Mouse (Mus musculus) CH12.LX (cell line): Measurements from ENCODE around the gene Fryl. TPM values are rescaled to one million over a fixed set of nuclear protein-coding genes. Genes with fewer than 3 reads are reported as not detected.

Experiments
- DNase-seq: peaks from one replicate; pipeline ENCODE4 v3.0.0-alpha.2; 2013; ENCODE audit errors: extremely low read depth
- H3K27ac ChIP-seq: 2 replicates; pipeline ENCODE4 v1.5.1; 2012; ENCODE audit warnings: low read depth, mild to moderate bottlenecking, control low read depth, moderate library complexity; ENCODE audit not compliant: insufficient read depth
- H3K27me3 ChIP-seq: replicated peaks from 2 replicates; pipeline ENCODE3; 2012; ENCODE audit warnings: inconsistent platforms
- H3K36me3 ChIP-seq, 2 experiments: replicated peaks in 1 of 2; 2 replicates each; pipeline versions ENCODE3 to v1.6.1; 2012; ENCODE audit warnings: inconsistent platforms in 1 of 2, low read length in 1 of 2, mild to moderate bottlenecking in 1 of 2, mixed read lengths in 1 of 2, moderate library complexity in 1 of 2; ENCODE audit not compliant: control insufficient read depth in 1 of 2, insufficient read depth in 1 of 2
- H3K4me1 ChIP-seq, 2 experiments: 2 replicates each; pipeline ENCODE4 v1.6.1; 2012; ENCODE audit warnings: inconsistent platforms in 1 of 2, moderate library complexity in 1 of 2; ENCODE audit not compliant: insufficient read depth in 2 of 2, control insufficient read depth in 1 of 2
- H3K4me2 ChIP-seq: 2 replicates; pipeline ENCODE4 v1.6.1; 2012; ENCODE audit warnings: low read depth, mild to moderate bottlenecking, control low read depth; ENCODE audit not compliant: poor library complexity, insufficient read depth, severe bottlenecking
- H3K4me3 ChIP-seq, 3 experiments: fragments of 150-350 bp in 1 of 3; sonication (generic) in 1 of 3; replicated peaks in 1 of 3; 2 replicates each; pipeline versions ENCODE3 to v1.5.1; 2011 to 2012; ENCODE audit warnings: low read depth in 2 of 3, low read length in 2 of 3, mild to moderate bottlenecking in 2 of 3, moderate library complexity in 2 of 3, control low read depth in 1 of 3, improper control_type of control experiment in 1 of 3, inconsistent platforms in 1 of 3, mixed read lengths in 1 of 3; ENCODE audit not compliant: poor library complexity in 1 of 3
- H3K79me2 ChIP-seq: replicated peaks from 2 replicates; pipeline ENCODE4 v1.6.1; 2012; ENCODE audit warnings: mild to moderate bottlenecking, moderate library complexity; ENCODE audit not compliant: control insufficient read depth, poor library complexity, insufficient read depth, severe bottlenecking; ENCODE audit errors: extremely low read depth
- H3K9ac ChIP-seq: 2 replicates; pipeline ENCODE4 v1.6.1; 2012; ENCODE audit warnings: low read depth, mild to moderate bottlenecking, control low read depth, moderate library complexity; ENCODE audit not compliant: insufficient read depth
- H3K9me3 ChIP-seq: replicated peaks from 2 replicates; pipeline ENCODE3; 2012; ENCODE audit warnings: low read length, inconsistent platforms, mixed read lengths
- BHLHE40 ChIP-seq: IDR thresholded peaks from 2 replicates; pipeline ENCODE4 v1.6.1; 2011; ENCODE audit warnings: mild to moderate bottlenecking, low read depth, low read length, improper control_type of control experiment
- CHD1 ChIP-seq: IDR thresholded peaks from 2 replicates; pipeline ENCODE4 v1.6.1; 2012; ENCODE audit warnings: low read depth, low read length, improper control_type of control experiment, inconsistent platforms
- CTCF ChIP-seq, 2 experiments: IDR thresholded peaks in 1 of 2; conservative IDR thresholded peaks in 1 of 2; 2 replicates each; pipeline ENCODE4 v1.5.1; 2011 to 2012; ENCODE audit warnings: low read depth in 2 of 2, low read length in 2 of 2, improper control_type of control experiment in 1 of 2, inconsistent platforms in 1 of 2, mild to moderate bottlenecking in 1 of 2, moderate library complexity in 1 of 2
- E2F4 ChIP-seq: IDR thresholded peaks from 2 replicates; pipeline ENCODE4 v1.6.1; 2011; ENCODE audit warnings: low read depth, low read length, improper control_type of control experiment; ENCODE audit not compliant: insufficient replicate concordance
- ELF1 ChIP-seq: IDR thresholded peaks from 2 replicates; pipeline ENCODE4 v1.6.1; 2014; ENCODE audit warnings: low read depth, mild to moderate bottlenecking, inconsistent platforms, low read length, improper control_type of control experiment
- ETS1 ChIP-seq: conservative IDR thresholded peaks from 2 replicates; pipeline ENCODE4 v1.6.1; 2012; ENCODE audit warnings: low read depth, mild to moderate bottlenecking, inconsistent platforms, low read length, improper control_type of control experiment, moderate library complexity
- GABPA ChIP-seq: IDR thresholded peaks from 2 replicates; pipeline ENCODE4 v1.6.1; 2012; ENCODE audit warnings: low read depth, low read length, improper control_type of control experiment, inconsistent platforms; ENCODE audit not compliant: insufficient replicate concordance
- HCFC1 ChIP-seq: IDR thresholded peaks from 2 replicates; pipeline ENCODE4 v1.6.1; 2012; ENCODE audit warnings: low read depth, mild to moderate bottlenecking, inconsistent platforms, low read length, improper control_type of control experiment
- JUND ChIP-seq: conservative IDR thresholded peaks from 2 replicates; pipeline ENCODE4 v1.6.1; 2011; ENCODE audit warnings: low read depth, low read length, improper control_type of control experiment
- MAFK ChIP-seq: IDR thresholded peaks from 2 replicates; pipeline ENCODE4 v1.6.1; 2011; ENCODE audit warnings: low read length, improper control_type of control experiment; ENCODE audit not compliant: insufficient replicate concordance
- MAZ ChIP-seq: IDR thresholded peaks from 2 replicates; pipeline ENCODE4 v1.6.1; 2012; ENCODE audit warnings: low read depth, mild to moderate bottlenecking, inconsistent platforms, low read length, improper control_type of control experiment, moderate library complexity
- RAD21 ChIP-seq: IDR thresholded peaks from 2 replicates; pipeline ENCODE4 v1.6.1; 2011; ENCODE audit warnings: low read depth, mild to moderate bottlenecking, low read length, improper control_type of control experiment, moderate library complexity
- TBP ChIP-seq: conservative IDR thresholded peaks from 2 replicates; pipeline ENCODE4 v1.6.1; 2011; ENCODE audit warnings: low read depth, low read length, improper control_type of control experiment
- TCF12 ChIP-seq: IDR thresholded peaks from 2 replicates; pipeline ENCODE4 v1.6.1; 2014; ENCODE audit warnings: low read depth, mild to moderate bottlenecking, inconsistent platforms, low read length, improper control_type of control experiment
- ZKSCAN1 ChIP-seq: IDR thresholded peaks from 2 replicates; pipeline ENCODE4 v1.6.1; 2012; ENCODE audit warnings: low read depth, inconsistent platforms, low read length, improper control_type of control experiment, borderline replicate concordance
- ZNF384 ChIP-seq: IDR thresholded peaks from 2 replicates; pipeline ENCODE4 v1.6.1; 2012; ENCODE audit warnings: low read depth, low read length, improper control_type of control experiment, inconsistent platforms
- dilution Hi-C: fragments of 300-500 bp; cut with MboI; formaldehyde crosslinking; loops from 2 replicates; pipeline ENCODE4 v1.14.3; 2020; ENCODE audit warnings: low sequenced_read_pairs; ENCODE audit not compliant: extremely low pct_unique_long_range_greater_than_20kb, extremely low pct_ligation_motif_present
- in situ Hi-C: fragments of 300-500 bp; cut with MboI; formaldehyde crosslinking; loops from 3 replicates; pipeline ENCODE4 v1.14.3; 2019; ENCODE audit warnings: low sequenced_read_pairs, low pct_ligation_motif_present, low pct_unique_long_range_greater_than_20kb, mixed read lengths
- polyA plus RNA-seq: library from polyadenylated mRNA; unstranded; fragments of >175 nt; gene quantifications from 2 replicates; pipeline ENCODE4 v1.2.1, GENCODE M21; 2012; ENCODE audit warnings: low read depth; ENCODE audit not compliant: insufficient read length
- total RNA-seq, 2 experiments: library from RNA; depleted of rRNA; stranded (reverse); fragments of 300-350 nt in 1 of 2; fragments of >200 nt in 1 of 2; gene quantifications; 2 replicates each; pipeline ENCODE4 v1.2.3; 2012 to 2014

Fryl gene
- total and polyA plus RNA-seq, 3 experiments = 23.2 to 38.4 (median 31.3) TPM

- no peaks in the 10 kb centered on the region for H3K9me3 ChIP-seq
- H3K27ac ChIP-seq = 0 out of 2 replicates have a peak overlapping the region, but pooled peaks have one; percentile 7
- in situ Hi-C loops = no loop called here
- no peak overlapping the region for H3K4me3 ChIP-seq
- no peaks in the 10 kb centered on the region for H3K79me2 ChIP-seq
- peak overlapping the region; percentile 79 for H3K4me2 ChIP-seq
- DNase-seq = no peak
- TF ChIP-seq MAZ (no peak), CHD1 (0 out of 2 replicates have a peak, but pooled peaks have one; percentile 14)
- peak overlapping the region; percentile 20; the same call in 1 of the 2 replicates for H3K9ac ChIP-seq
- H3K36me3 ChIP-seq = no peaks in the 10 kb centered on the region
- dilution Hi-C loops = no loop called here
- no peaks in the 10 kb centered on the region for H3K27me3 ChIP-seq
- H3K4me1 ChIP-seq = peaks cover 2 to 24% of the 10 kb centered on the region in 2 experiments; a peak in 3 of 4 replicates
These were observed 22.8 kb upstream of the Fryl start for GRCm38 (mm10) chr5:73279190-73279589.

GRCm38 (mm10) chr5:73274941-73275340 is 18.5 kb upstream of the Fryl start:
- dilution Hi-C loops = no loop called here
- H3K79me2 ChIP-seq = no peaks in the 10 kb centered on the region
- peaks cover 2 to 32% of the 10 kb centered on the region in 2 experiments; a peak in 3 of 4 replicates for H3K4me1 ChIP-seq
- no peak for DNase-seq
- in situ Hi-C loops = no loop called here
- TF ChIP-seq GABPA (no peak), ETS1 (no peak), HCFC1 (no peak), RAD21 (no peak), BHLHE40 (no peak), ELF1 (no peak), TBP (no peak), JUND (no peak), E2F4 (no peak), MAFK (no peak), CTCF (conservative IDR thresholded peaks at IDR 0.05 in 1 of 2, IDR thresholded peaks at IDR 0.05 in 1 of 2; ENCODE audit: low read depth in 2 of 2, low read length in 2 of 2) (no peak), ZNF384 (no peak), ZKSCAN1 (no peak), TCF12 (no peak)
- no peaks in the 10 kb centered on the region for H3K27me3 ChIP-seq
- no peak overlapping the region for H3K4me2 ChIP-seq
- no peak overlapping the region for H3K9ac ChIP-seq
- no peak overlapping the region for H3K27ac ChIP-seq
- no peak overlapping the region for H3K4me3 ChIP-seq
- H3K36me3 ChIP-seq = no peaks in the 10 kb centered on the region
- no peaks in the 10 kb centered on the region for H3K9me3 ChIP-seq
